Mouse (Mus musculus): ENCODE measurements around the gene Prmt9.
A peak's percentile ranks its signal among the peaks of the same experiment; 100 is the strongest.

DNA sequence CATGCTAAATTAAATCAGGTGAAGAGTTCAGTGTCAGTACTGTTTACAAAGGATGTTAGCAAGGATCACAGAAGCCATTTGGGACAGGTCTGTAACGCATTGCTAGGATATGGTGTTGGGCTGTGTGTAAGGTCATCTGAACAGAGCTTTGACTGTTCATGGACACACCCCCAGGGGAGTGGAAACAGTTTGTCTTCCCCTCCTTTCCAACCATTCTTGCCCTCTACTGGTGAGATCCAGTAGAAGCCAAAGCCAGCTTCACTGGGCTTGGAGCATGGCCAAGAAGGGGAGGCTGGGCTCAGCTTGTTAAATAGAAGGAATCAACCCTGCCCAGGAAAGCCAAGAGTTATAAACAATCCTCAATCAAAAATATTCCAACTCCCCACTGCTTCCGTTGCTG lies 68.7 kb downstream of the Prmt9 start:
- TF ChIP-seq CTCF (IDR thresholded peaks at IDR 0.05) (peak; percentile 62), POLR2A (IDR thresholded peaks at IDR 0.05; ENCODE audit: insufficient read depth, low read depth, low read length) (no peak)

All from heart, adult 2 months (tissue).